Mouse (Mus musculus) hindbrain, embryonic 12.5 days (tissue): Measurements from ENCODE around the gene Aqp5. TPM values are rescaled to one million over a fixed set of nuclear protein-coding genes. Genes with fewer than 3 reads are reported as not detected.

Experiments
- ATAC-seq: fragments of 200-750 bp; cut with Nextera tagmentation; 2 replicates; pipeline ENCODE4 v1.8.0; 2017; ENCODE audit warnings: moderate TSS enrichment; ENCODE audit not compliant: low FRiP score
- H3K27ac ChIP-seq: fragments of 300-500 bp; sonication (generic); 2 replicates; pipeline ENCODE4 v1.5.1; 2016; ENCODE audit warnings: mild to moderate bottlenecking
- H3K27me3 ChIP-seq: fragments of 300-500 bp; sonication (generic); 2 replicates; pipeline ENCODE4 v1.6.1; 2016; ENCODE audit warnings: mild to moderate bottlenecking
- H3K36me3 ChIP-seq: fragments of 300-500 bp; sonication (generic); 2 replicates; pipeline ENCODE4 v1.6.1; 2016; ENCODE audit warnings: mild to moderate bottlenecking
- H3K4me1 ChIP-seq: fragments of 300-500 bp; sonication (generic); 2 replicates; pipeline ENCODE4 v1.6.1; 2016
- H3K4me2 ChIP-seq: fragments of 300-500 bp; sonication (generic); replicated peaks from 2 replicates; pipeline ENCODE4 v1.6.1; 2016; ENCODE audit warnings: mild to moderate bottlenecking
- H3K4me3 ChIP-seq: fragments of 300-500 bp; sonication (generic); 2 replicates; pipeline ENCODE4 v1.5.1; 2016; ENCODE audit warnings: mild to moderate bottlenecking
- H3K9ac ChIP-seq: fragments of 300-500 bp; sonication (generic); 2 replicates; pipeline ENCODE4 v1.6.1; 2016; ENCODE audit warnings: mild to moderate bottlenecking, moderate library complexity
- H3K9me3 ChIP-seq: fragments of 300-500 bp; sonication (generic); replicated peaks from 2 replicates; pipeline ENCODE4 v1.6.1; 2016; ENCODE audit warnings: mild to moderate bottlenecking
- WGBS: fragments of 180-500 bp; shearing (Covaris S2); methylation state at CpG from one replicate; pipeline ENCODE4 v1.1.7; 2016; 5-methylcytosine and 5-hydroxymethylcytosine counted together
- polyA plus RNA-seq: library from polyadenylated mRNA; unstranded; fragments of >200 nt; fragmentation: Nextera tagmentation; extraction: Ambion mirVana; gene quantifications from 2 replicates; pipeline ENCODE4 v1.2.1, GENCODE M21; 2016

Aqp5 gene
- polyA plus RNA-seq, 1 experiment from 2014 or later: 2.4 TPM

DNA sequence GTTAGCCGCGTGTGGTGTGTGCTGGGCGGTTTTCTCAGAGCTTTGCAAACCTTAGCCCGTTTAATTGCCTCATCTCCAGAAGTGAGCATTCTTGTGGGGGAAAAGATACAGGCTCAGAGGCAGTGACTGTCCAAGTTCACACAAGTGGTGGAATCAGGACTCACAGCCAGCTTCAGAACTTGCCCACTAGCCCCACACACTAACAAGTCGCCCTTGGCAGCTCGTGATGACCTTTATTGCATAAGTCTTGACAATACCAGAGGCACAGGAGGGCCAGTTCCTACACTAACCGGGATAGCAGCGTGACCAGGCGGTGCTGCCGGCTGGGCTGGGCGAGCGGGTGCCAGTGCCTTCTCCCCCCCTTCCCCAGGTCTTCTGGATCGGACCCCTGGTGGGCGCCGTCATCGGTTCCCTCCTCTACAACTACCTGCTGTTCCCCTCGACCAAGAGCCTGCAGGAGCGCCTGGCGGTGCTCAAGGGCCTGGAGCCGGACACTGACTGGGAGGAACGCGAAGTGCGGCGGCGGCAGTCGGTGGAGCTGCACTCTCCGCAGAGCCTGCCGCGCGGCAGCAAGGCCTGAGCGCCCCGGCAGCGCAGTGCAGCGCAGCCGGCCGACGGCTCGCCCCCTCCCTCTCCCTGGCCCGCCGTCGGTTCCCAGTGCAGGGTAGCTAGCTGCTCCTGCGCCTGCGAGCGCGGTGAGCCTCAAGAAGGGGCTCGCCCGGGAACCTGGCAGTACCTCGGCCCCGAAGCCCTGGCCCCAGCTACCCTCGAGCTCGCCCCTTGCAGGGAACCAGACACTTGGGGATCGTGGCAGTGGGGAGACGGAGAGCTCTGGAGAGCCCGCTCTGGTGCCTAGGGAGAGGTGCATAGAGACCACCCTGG, 6.9 kb upstream of the Aqp5 start:
- Histone ChIP-seq H3K4me1 (peaks cover 18% of the 10 kb centered on the region), H3K36me3 (no peaks in the 10 kb centered on the region), H3K4me2 (peak overlapping the region; percentile 59), H3K9me3 (no peaks in the 10 kb centered on the region), H3K9ac (peak overlapping the region; percentile 39), H3K27me3 (peaks cover 89% of the 10 kb centered on the region), H3K27ac (no peak overlapping the region), H3K4me3 (peak overlapping the region; percentile 32)
- WGBS: 2% methylated on average over 53 of the region's 54 CpGs
- ATAC-seq: peak; percentile 51

DNA sequence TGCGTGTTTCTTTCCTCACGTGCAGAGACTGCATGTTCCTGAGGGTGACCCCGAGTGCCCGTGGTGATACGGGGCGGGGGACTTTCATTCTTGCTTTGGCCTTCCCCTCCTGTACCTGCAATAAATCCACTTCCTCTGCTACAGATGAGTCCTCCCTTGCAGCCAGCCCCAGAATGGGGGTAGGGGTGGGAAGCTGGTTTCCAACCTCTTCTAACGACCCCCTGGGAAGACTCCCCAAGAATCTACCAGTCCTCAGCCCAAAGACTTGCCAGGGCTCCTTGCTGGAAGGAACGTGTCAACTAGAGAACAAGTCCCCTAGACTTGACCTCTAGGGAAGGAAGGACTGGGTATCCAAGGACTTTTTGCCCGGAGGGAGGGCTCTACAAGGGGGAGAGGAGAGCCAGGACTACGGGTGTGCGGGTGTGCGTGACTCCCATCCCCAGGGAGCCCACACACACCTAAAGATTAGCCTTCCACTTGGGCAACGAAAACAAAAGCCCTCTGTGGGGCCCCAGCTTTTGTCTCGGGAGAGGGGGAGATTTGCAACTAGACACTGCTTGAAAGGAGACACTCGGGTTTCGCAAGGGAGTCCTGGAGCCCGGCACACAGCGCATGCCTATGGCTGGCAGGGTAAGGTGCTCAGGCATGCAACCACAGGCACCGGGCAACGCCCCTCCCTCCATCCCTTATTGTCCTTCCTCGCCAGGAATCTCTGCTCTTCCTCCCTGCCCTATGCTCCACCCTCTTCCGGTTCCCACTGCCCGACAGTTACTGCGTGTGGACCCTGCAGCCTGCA, 6.0 kb upstream of the Aqp5 start:
- ATAC-seq: no peak
- Histone ChIP-seq H3K36me3 (no peaks in the 10 kb centered on the region), H3K4me1 (peaks cover 18% of the 10 kb centered on the region), H3K4me2 (peak overlapping the region; percentile 59), H3K4me3 (peak overlapping the region; percentile 32), H3K9me3 (no peaks in the 10 kb centered on the region), H3K27ac (no peak overlapping the region), H3K27me3 (peaks cover 92% of the 10 kb centered on the region), H3K9ac (peak overlapping the region; percentile 39; the same call in 1 of the 2 replicates)
- 2% methylated on average over 24 of the region's 24 CpGs for WGBS

DNA sequence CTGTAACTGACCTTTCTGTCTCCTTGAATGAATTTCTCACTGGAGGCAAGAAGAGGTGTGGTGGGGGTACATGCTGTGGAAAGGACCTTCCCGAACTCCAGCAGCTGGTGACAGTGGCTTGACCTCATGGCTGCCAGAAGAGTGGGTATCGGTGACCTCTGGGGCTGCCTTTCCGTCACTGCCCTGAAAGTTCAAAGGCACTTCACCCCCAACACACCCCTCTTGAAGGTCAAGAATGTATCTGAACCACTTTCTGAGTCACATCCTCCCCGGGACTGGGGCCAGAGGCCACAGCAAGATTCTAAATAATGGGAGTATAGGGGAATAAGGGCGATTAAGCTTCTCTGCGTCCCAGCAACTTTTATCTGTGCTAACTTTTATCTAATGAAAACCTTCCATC, 4.8 kb upstream of the Aqp5 start:
- H3K27me3 ChIP-seq: peaks cover 97% of the 10 kb centered on the region
- no peak overlapping the region for H3K4me2 ChIP-seq
- H3K9ac ChIP-seq: no peak overlapping the region
- no peaks in the 10 kb centered on the region for H3K9me3 ChIP-seq
- WGBS: 71% methylated on average over 6 of the region's 6 CpGs
- no peak for ATAC-seq
- H3K36me3 ChIP-seq: no peaks in the 10 kb centered on the region
- no peak overlapping the region for H3K27ac ChIP-seq
- H3K4me1 ChIP-seq: peaks cover 21% of the 10 kb centered on the region
- H3K4me3 ChIP-seq: no peak overlapping the region

DNA sequence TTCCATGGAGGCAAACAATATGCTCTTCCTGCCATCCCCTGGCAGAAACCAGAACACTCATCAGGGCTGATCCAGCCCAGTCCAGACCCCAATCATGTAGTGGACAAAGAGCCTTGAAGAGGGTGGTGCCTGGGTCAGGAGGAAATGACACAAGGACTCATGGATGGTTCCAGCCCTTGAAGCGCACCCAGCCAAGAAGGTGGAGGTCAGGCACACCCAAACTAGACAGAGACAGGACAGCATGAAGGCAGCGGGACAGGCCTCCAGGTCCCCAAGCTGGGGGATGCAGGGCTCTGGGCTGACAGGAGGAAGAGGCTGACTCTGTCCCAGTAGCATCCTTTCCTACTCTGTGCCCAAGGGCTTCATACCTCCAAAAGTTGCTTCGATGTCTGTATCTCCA, 4.1 kb upstream of the Aqp5 start:
- 90% methylated on average over 3 of the region's 3 CpGs for WGBS

DNA sequence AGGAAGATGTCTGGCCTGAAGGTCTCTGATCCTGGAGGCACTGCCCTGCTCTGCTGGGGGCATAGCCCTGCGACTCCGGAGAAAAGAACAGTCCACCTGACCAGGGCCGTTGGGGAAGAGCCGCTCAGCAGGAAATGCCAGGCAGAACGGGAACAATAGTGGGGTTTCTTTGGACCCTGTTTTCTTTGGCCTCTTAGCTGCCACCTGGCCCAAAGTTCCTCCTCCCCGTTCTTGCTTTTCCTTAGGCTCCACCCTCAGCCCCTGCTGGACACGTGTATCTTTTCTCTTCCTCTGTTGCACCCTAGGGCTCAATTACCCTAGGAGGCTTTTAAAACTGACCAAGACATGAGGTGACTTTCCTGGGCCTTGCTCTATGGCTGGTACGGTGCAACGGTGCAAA, 1.3 kb upstream of the Aqp5 start:
- Histone ChIP-seq H3K4me2 (no peak overlapping the region), H3K36me3 (no peaks in the 10 kb centered on the region), H3K27me3 (peaks cover 99% of the 10 kb centered on the region), H3K9ac (no peak overlapping the region), H3K27ac (no peak overlapping the region), H3K4me1 (peaks cover 15% of the 10 kb centered on the region), H3K4me3 (no peak overlapping the region), H3K9me3 (no peaks in the 10 kb centered on the region)
- ATAC-seq: no peak
- WGBS: 2% methylated on average over 9 of the region's 9 CpGs

More for the DNA sequence above, 4.1 kb upstream of the Aqp5 start:
- no peak overlapping the region for H3K4me3 ChIP-seq
- H3K4me2 ChIP-seq: no peak overlapping the region
- peaks cover 25% of the 10 kb centered on the region for H3K4me1 ChIP-seq
- H3K9me3 ChIP-seq: no peaks in the 10 kb centered on the region
- no peak overlapping the region for H3K9ac ChIP-seq
- no peak for ATAC-seq
- no peaks in the 10 kb centered on the region for H3K36me3 ChIP-seq
- H3K27me3 ChIP-seq: peaks cover 96% of the 10 kb centered on the region
- no peak overlapping the region for H3K27ac ChIP-seq

DNA sequence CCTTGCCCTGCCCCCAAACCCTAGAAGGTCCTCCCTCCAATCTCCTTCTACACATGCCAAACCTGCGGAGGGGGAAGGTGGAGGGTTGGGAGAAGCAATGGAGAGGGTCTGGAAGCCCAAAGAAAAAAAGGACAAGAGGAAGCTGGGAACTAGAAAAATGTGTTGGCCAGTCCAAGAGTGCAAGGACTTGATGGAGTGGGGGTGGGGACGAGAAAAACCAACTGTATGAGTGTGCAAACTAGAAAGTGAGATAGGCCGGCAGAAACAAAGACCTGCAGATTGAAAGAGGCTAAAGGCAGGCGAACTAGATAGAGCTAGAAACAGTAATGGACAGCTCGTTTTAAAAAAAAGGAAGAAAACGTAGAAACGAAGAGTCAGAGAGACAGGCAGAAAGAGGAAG, 878 bp upstream of the Aqp5 start:
- Histone ChIP-seq H3K27ac (no peak overlapping the region), H3K4me1 (peaks cover 10% of the 10 kb centered on the region), H3K9me3 (no peaks in the 10 kb centered on the region), H3K27me3 (peaks cover 99% of the 10 kb centered on the region), H3K4me3 (no peak overlapping the region), H3K36me3 (no peaks in the 10 kb centered on the region), H3K4me2 (no peak overlapping the region), H3K9ac (no peak overlapping the region)
- ATAC-seq: no peak
- WGBS: 21% methylated on average over 7 of the region's 7 CpGs

DNA sequence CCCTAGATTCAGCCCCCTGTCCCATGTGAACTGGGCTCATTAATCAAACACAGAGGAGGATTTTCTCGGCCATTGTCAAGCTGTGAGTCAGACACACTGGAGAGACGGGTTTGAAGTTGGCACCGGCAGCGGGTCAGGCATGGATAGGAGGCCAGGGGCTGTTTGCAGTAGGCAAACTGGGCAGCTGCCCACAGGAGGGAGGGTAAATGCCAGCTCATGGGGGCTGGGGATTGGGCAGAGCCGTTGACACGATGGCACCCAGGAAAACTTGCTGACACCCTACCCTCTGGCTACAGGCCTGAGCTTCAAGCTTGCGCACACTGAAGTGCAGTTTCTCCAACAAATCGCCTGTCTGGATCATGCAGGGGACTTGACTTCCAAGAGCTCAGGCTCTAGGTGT, 1.6 kb downstream of the Aqp5 start:
- peaks cover 85% of the 10 kb centered on the region for H3K27me3 ChIP-seq
- no peak overlapping the region for H3K4me2 ChIP-seq
- no peak for ATAC-seq
- WGBS: 63% methylated on average over 8 of the region's 8 CpGs
- no peak overlapping the region for H3K9ac ChIP-seq
- H3K4me3 ChIP-seq: no peak overlapping the region
- no peak overlapping the region for H3K27ac ChIP-seq
- no peaks in the 10 kb centered on the region for H3K36me3 ChIP-seq
- H3K9me3 ChIP-seq: no peaks in the 10 kb centered on the region
- H3K4me1 ChIP-seq: peaks cover 16% of the 10 kb centered on the region

DNA sequence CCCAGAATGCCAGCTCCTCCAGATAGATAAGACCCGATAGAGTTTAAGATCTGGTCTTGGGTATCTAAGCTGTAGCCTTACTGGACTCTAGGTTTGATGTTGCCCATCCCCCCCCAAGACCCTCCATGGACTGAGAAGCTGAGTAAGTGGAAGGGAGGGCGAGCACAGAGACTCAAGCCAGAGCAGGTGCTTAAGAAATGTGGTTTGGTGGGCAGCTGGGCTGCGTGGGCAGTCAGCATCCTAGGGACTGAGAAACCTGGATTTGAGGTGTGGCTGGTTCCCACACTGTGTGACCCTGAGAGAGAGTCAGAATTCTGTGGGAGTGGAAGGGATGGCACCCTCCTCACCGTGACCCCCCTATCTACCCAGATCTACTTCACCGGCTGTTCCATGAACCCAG, 2.3 kb downstream of the Aqp5 start:
- no peak overlapping the region for H3K9ac ChIP-seq
- WGBS: 85% methylated on average over 5 of the region's 5 CpGs
- H3K27ac ChIP-seq: no peak overlapping the region
- peaks cover 83% of the 10 kb centered on the region for H3K27me3 ChIP-seq
- no peak for ATAC-seq
- H3K4me3 ChIP-seq: no peak overlapping the region
- H3K4me1 ChIP-seq: peaks cover 23% of the 10 kb centered on the region
- no peak overlapping the region for H3K4me2 ChIP-seq
- no peaks in the 10 kb centered on the region for H3K36me3 ChIP-seq
- no peaks in the 10 kb centered on the region for H3K9me3 ChIP-seq

DNA sequence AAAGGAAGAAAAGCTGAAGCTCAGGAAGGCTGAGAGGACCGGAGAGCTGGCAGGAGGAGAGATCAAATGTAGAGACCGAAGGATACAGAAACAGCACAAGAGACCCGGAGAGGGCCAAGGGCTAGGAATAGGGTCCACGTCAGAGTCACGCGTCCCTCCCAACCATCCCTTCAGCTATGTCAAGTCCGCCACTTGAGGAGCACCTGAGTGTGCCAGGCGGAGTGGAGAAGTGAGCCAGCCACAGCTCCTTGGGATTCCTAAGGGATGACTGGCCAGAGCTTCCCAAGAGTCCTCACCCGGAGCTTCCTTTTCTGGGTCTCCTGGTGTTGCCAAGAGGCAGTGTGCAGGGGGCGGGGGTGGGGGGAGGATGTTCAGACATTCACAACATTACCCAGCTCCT, 4.4 kb downstream of the Aqp5 start:
- ATAC-seq: no peak
- H3K9me3 ChIP-seq: no peaks in the 10 kb centered on the region
- H3K4me1 ChIP-seq: peaks cover 35% of the 10 kb centered on the region
- no peak overlapping the region for H3K4me2 ChIP-seq
- H3K27me3 ChIP-seq: peaks cover 65% of the 10 kb centered on the region
- H3K9ac ChIP-seq: no peak overlapping the region
- no peak overlapping the region for H3K4me3 ChIP-seq
- no peak overlapping the region for H3K27ac ChIP-seq
- 81% methylated on average over 10 of the region's 10 CpGs for WGBS
- no peaks in the 10 kb centered on the region for H3K36me3 ChIP-seq

DNA sequence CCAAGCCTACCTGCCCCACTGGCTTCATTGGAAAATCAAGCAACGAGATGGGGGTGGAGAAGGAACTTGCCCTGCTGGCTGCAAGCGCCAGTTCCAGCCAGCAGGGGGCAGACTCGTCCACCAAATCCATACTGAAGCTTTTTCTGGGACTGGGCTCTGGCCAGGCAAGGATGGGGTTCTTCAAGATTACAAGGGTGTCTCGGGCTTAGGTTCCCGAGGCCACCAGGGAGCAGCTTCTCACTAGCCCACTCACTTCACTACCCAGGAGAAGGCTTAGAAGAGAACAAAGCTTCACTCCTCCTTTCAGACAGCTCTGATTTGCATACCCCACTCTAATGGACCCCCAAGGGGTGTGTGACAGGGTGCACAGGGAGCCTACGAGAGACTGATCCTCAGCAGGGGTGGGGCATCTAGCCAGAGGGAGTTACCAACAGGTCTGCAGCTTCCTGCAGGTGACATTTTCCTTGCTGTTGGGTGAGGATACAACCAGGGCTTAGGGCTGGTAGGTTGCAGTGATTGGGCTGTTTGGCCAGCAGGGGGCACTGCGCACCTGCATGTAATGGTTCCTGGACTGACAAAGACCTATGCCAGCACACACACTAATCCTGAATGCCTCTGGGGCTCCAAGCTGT, 5.6 kb downstream of the Aqp5 start:
- peak overlapping the region; percentile 55 for H3K27ac ChIP-seq
- 1% methylated on average over 7 of the region's 7 CpGs for WGBS
- H3K27me3 ChIP-seq: peaks cover 64% of the 10 kb centered on the region
- no peaks in the 10 kb centered on the region for H3K36me3 ChIP-seq
- no peak overlapping the region for H3K4me2 ChIP-seq
- H3K4me1 ChIP-seq: peaks cover 41% of the 10 kb centered on the region
- no peak overlapping the region for H3K9ac ChIP-seq
- peak; percentile 80 for ATAC-seq
- no peaks in the 10 kb centered on the region for H3K9me3 ChIP-seq
- H3K4me3 ChIP-seq: no peak overlapping the region

DNA sequence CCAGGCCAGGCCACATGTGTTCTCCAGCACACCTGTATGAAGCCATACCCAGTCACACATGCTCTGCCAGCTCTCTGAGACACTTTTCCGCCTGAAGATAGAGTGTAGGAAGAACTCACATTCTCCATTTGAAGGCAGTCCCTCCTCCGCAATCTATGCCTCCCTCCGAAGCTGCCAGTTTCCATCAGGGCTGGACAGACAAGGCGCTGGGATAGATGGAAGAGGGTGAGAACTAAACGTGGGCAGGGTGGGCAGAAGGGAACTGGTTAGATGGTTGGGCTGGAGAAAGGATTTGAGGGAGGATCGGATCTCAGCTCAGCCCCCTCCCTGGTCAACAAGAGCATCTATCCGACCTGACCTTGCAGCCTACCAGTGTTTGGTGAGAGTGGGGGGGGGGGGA, 6.3 kb downstream of the Aqp5 start:
- H3K9me3 ChIP-seq: no peaks in the 10 kb centered on the region
- H3K9ac ChIP-seq: no peak overlapping the region
- H3K36me3 ChIP-seq: no peaks in the 10 kb centered on the region
- H3K27ac ChIP-seq: peak overlapping the region; percentile 40; the same call in 1 of the 2 replicates
- no peak overlapping the region for H3K4me2 ChIP-seq
- WGBS: 59% methylated on average over 7 of the region's 7 CpGs
- H3K27me3 ChIP-seq: peaks cover 57% of the 10 kb centered on the region
- ATAC-seq: no peak
- H3K4me1 ChIP-seq: peaks cover 48% of the 10 kb centered on the region
- H3K4me3 ChIP-seq: no peak overlapping the region

DNA sequence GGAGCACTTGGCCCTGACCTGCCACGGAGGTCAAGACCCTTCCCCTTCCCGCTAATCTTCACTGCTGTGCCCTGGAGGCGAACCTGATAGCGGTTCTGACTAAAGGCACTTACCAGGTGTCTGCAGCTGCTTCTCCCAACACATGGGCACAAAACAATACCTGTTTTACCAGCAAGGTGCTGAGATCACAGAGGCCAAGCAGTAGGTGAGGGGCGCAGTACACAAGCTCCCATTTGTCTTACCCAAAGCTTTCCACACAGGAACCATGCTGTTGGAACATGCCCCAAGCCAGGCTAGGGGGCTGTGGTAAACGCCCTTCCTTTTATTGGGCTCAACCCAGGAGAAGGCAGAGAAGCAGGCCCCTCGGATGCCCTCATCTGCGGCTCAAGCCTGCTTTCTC, 7.0 kb downstream of the Aqp5 start:
- Histone ChIP-seq H3K27ac (no peak overlapping the region), H3K9me3 (no peaks in the 10 kb centered on the region), H3K9ac (peak overlapping the region; percentile 13; the same call in 1 of the 2 replicates), H3K4me1 (peaks cover 53% of the 10 kb centered on the region), H3K36me3 (no peaks in the 10 kb centered on the region), H3K4me2 (no peak overlapping the region), H3K27me3 (peaks cover 50% of the 10 kb centered on the region), H3K4me3 (no peak overlapping the region)
- WGBS: 53% methylated on average over 8 of the region's 8 CpGs
- ATAC-seq: no peak
